Mouse (Mus musculus) midbrain, embryonic 16.5 days (tissue): ENCODE measurements around the gene Rhbdl1. TPM values are rescaled to one million over a fixed set of nuclear protein-coding genes. Genes with fewer than 3 reads are reported as not detected.

Experiments
- ATAC-seq: fragments of 200-750 bp; cut with Nextera tagmentation; 2 replicates; pipeline ENCODE4 v1.8.0; 2017; ENCODE audit warnings: moderate TSS enrichment
- H3K27ac ChIP-seq: fragments of 300-500 bp; sonication (generic); 2 replicates; pipeline ENCODE4 v1.5.1; 2014; ENCODE audit warnings: mild to moderate bottlenecking, low read length, mixed read lengths
- H3K27me3 ChIP-seq: fragments of 300-500 bp; sonication (generic); 2 replicates; pipeline ENCODE4 v1.6.1; 2014; ENCODE audit warnings: low read depth, low read length, mixed read lengths; ENCODE audit not compliant: control insufficient read depth, insufficient read depth
- H3K36me3 ChIP-seq: fragments of 300-500 bp; sonication (generic); 2 replicates; pipeline ENCODE4 v1.6.1; 2014; ENCODE audit warnings: mild to moderate bottlenecking, low read length, moderate library complexity, mixed read lengths; ENCODE audit not compliant: control insufficient read depth, insufficient read depth
- H3K4me1 ChIP-seq: fragments of 300-500 bp; sonication (generic); 2 replicates; pipeline ENCODE4 v1.6.1; 2014; ENCODE audit warnings: mild to moderate bottlenecking, low read length, mixed read lengths; ENCODE audit not compliant: control insufficient read depth, insufficient read depth
- H3K4me2 ChIP-seq: fragments of 300-500 bp; sonication (generic); 2 replicates; pipeline ENCODE4 v1.6.1; 2014; ENCODE audit warnings: mild to moderate bottlenecking, low read length, mixed read lengths
- H3K4me3 ChIP-seq: fragments of 300-500 bp; sonication (generic); 2 replicates; pipeline ENCODE4 v1.5.1; 2014; ENCODE audit warnings: low read depth, mild to moderate bottlenecking, low read length, moderate library complexity, mixed read lengths
- H3K9ac ChIP-seq: fragments of 300-500 bp; sonication (generic); 2 replicates; pipeline ENCODE4 v1.6.1; 2014; ENCODE audit warnings: low read depth, low read length, mixed read lengths
- H3K9me3 ChIP-seq: fragments of 300-500 bp; sonication (generic); replicated peaks from 2 replicates; pipeline ENCODE4 v1.6.1; 2014; ENCODE audit warnings: mild to moderate bottlenecking, low read length, mixed read lengths; ENCODE audit not compliant: control insufficient read depth, poor library complexity, severe bottlenecking
- WGBS: fragments of 180-500 bp; shearing (Covaris S2); extraction: QIAGEN DNeasy Blood & Tissue Kit; methylation state at CpG from one replicate; pipeline ENCODE4 v1.1.7; 2014; 5-methylcytosine and 5-hydroxymethylcytosine counted together
- polyA plus RNA-seq: library from polyadenylated mRNA; unstranded; fragments of >200 nt; fragmentation: Nextera tagmentation; extraction: Ambion mirVana; gene quantifications from 2 replicates; pipeline ENCODE4 v1.2.1, GENCODE M21; 2015

Rhbdl1 gene
- polyA plus RNA-seq, 1 experiment from 2014 or later = 66.1 TPM

GRCm38 (mm10) chr17:25844396-25844901 is 7.4 kb upstream of the Rhbdl1 start, which contains the start of gene Rhot2:
Gene Rhot2 (minus strand): TSS chr17:25844851.
- H3K36me3 ChIP-seq = peaks cover 26% of the 10 kb centered on the region
- WGBS = under 1% methylated on average over 21 of the region's 21 CpGs
- no peaks in the 10 kb centered on the region for H3K27me3 ChIP-seq
- peak within 1 kb of the TSS; percentile 84 for H3K9ac ChIP-seq
- peak; percentile 96 for ATAC-seq
- peaks cover 15% of the 10 kb centered on the region for H3K4me1 ChIP-seq
- peak within 1 kb of the TSS; percentile 75 for H3K27ac ChIP-seq
- H3K4me3 ChIP-seq = peak within 1 kb of the TSS; percentile 89
- peak within 1 kb of the TSS; percentile 95 for H3K4me2 ChIP-seq
- no peaks in the 10 kb centered on the region for H3K9me3 ChIP-seq

- Histone ChIP-seq H3K36me3 (peaks cover 32% of the 10 kb centered on the region), H3K4me1 (peaks cover 15% of the 10 kb centered on the region), H3K4me3 (peak overlapping the region; percentile 89), H3K9ac (peak overlapping the region; percentile 84), H3K27ac (peak overlapping the region; percentile 75), H3K9me3 (no peaks in the 10 kb centered on the region), H3K27me3 (no peaks in the 10 kb centered on the region), H3K4me2 (peak overlapping the region; percentile 95)
- peak; percentile 34; the same call in 1 of the 2 replicates for ATAC-seq
- 1% methylated on average over 36 of the region's 38 CpGs for WGBS
Observed at GRCm38 (mm10) chr17:25843636-25844395, 6.7 kb upstream of the Rhbdl1 start.

GRCm38 (mm10) chr17:25843122-25843521 is 6.0 kb upstream of the Rhbdl1 start:
- Histone ChIP-seq H3K9ac (peak overlapping the region; percentile 84; the same call in 1 of the 2 replicates), H3K4me2 (peak overlapping the region; percentile 95), H3K9me3 (no peaks in the 10 kb centered on the region), H3K4me3 (no peak overlapping the region; the same call in 1 of the 2 replicates), H3K4me1 (peaks cover 15% of the 10 kb centered on the region), H3K27me3 (no peaks in the 10 kb centered on the region), H3K36me3 (peaks cover 34% of the 10 kb centered on the region), H3K27ac (no peak overlapping the region)
- 95% methylated on average over 4 of the region's 4 CpGs for WGBS
- ATAC-seq = no peak

- Histone ChIP-seq H3K4me2 (no peak overlapping the region), H3K9me3 (no peaks in the 10 kb centered on the region), H3K9ac (no peak overlapping the region), H3K27ac (no peak overlapping the region), H3K4me3 (no peak overlapping the region), H3K36me3 (peaks cover 32% of the 10 kb centered on the region), H3K4me1 (peaks cover 21% of the 10 kb centered on the region), H3K27me3 (no peaks in the 10 kb centered on the region)
- 84% methylated on average over 3 of the region's 3 CpGs for WGBS
- no peak for ATAC-seq
Observed at GRCm38 (mm10) chr17:25842509-25842908, 5.4 kb upstream of the Rhbdl1 start.

- H3K4me3 ChIP-seq = no peak within 1 kb of the TSS
- no peak within 1 kb of the TSS for H3K27ac ChIP-seq
- H3K27me3 ChIP-seq = no peaks in the 10 kb centered on the region
- no peak for ATAC-seq
- no peak within 1 kb of the TSS for H3K9ac ChIP-seq
- H3K9me3 ChIP-seq = no peaks in the 10 kb centered on the region
- no peak within 1 kb of the TSS for H3K4me2 ChIP-seq
- H3K36me3 ChIP-seq = peaks cover 32% of the 10 kb centered on the region
- H3K4me1 ChIP-seq = peaks cover 29% of the 10 kb centered on the region
- WGBS = 94% methylated on average over 22 of the region's 22 CpGs
Observed at GRCm38 (mm10) chr17:25841117-25841880, 4.2 kb upstream of the Rhbdl1 start, which contains the start of gene Gm20683. Gene Gm20683 (minus strand): TSS chr17:25841763.

GRCm38 (mm10) chr17:25840519-25840918 is 3.4 kb upstream of the Rhbdl1 start:
- no peaks in the 10 kb centered on the region for H3K9me3 ChIP-seq
- H3K4me3 ChIP-seq = no peak overlapping the region
- no peak for ATAC-seq
- peaks cover 37% of the 10 kb centered on the region for H3K4me1 ChIP-seq
- H3K36me3 ChIP-seq = peaks cover 32% of the 10 kb centered on the region
- 98% methylated on average over 6 of the region's 6 CpGs for WGBS
- H3K27ac ChIP-seq = no peak overlapping the region
- H3K4me2 ChIP-seq = no peak overlapping the region
- no peak overlapping the region for H3K9ac ChIP-seq
- H3K27me3 ChIP-seq = no peaks in the 10 kb centered on the region

GRCm38 (mm10) chr17:25839455-25840235 is 2.5 kb upstream of the Rhbdl1 start:
- Histone ChIP-seq H3K27ac (no peak overlapping the region), H3K36me3 (peaks cover 32% of the 10 kb centered on the region), H3K4me3 (no peak overlapping the region), H3K4me1 (peaks cover 43% of the 10 kb centered on the region), H3K27me3 (no peaks in the 10 kb centered on the region), H3K9me3 (no peaks in the 10 kb centered on the region), H3K4me2 (no peak overlapping the region), H3K9ac (no peak overlapping the region)
- ATAC-seq = no peak
- WGBS = 88% methylated on average over 14 of the region's 14 CpGs

GRCm38 (mm10) chr17:25838904-25839303 is 1.8 kb upstream of the Rhbdl1 start:
- H3K36me3 ChIP-seq = peaks cover 32% of the 10 kb centered on the region
- H3K27ac ChIP-seq = no peak overlapping the region
- no peaks in the 10 kb centered on the region for H3K9me3 ChIP-seq
- no peak overlapping the region for H3K4me3 ChIP-seq
- peaks cover 49% of the 10 kb centered on the region for H3K4me1 ChIP-seq
- WGBS = 93% methylated on average over 4 of the region's 4 CpGs
- no peak for ATAC-seq
- no peak overlapping the region for H3K9ac ChIP-seq
- H3K27me3 ChIP-seq = no peaks in the 10 kb centered on the region
- no peak overlapping the region for H3K4me2 ChIP-seq
